Mouse (Mus musculus) stomach, postnatal 0 days (tissue): ENCODE results near the gene Spats2l. TPM values are rescaled to one million over a fixed set of nuclear protein-coding genes. Genes with fewer than 3 reads are reported as not detected.
A peak's percentile ranks its signal among the peaks of the same experiment; 100 is the strongest.

Experiments
- ATAC-seq: fragments of 200-750 bp; cut with Nextera tagmentation; 2 replicates; pipeline ENCODE4 v1.8.0; 2017; ENCODE audit not compliant: low FRiP score, low TSS enrichment
- DNase-seq: peaks from one replicate; pipeline ENCODE4 v3.0.0-alpha.2; 2016; ENCODE audit warnings: low spot score
- H3K27ac ChIP-seq: fragments of 300-500 bp; sonication (generic); replicated peaks from 2 replicates; pipeline ENCODE4 v1.5.1; 2014; ENCODE audit warnings: mild to moderate bottlenecking, control low read depth
- H3K27me3 ChIP-seq: fragments of 300-500 bp; sonication (generic); 2 replicates; pipeline ENCODE4 v1.6.1; 2014; ENCODE audit warnings: low read length; ENCODE audit not compliant: control insufficient read depth, insufficient read depth
- H3K36me3 ChIP-seq: fragments of 300-500 bp; sonication (generic); 2 replicates; pipeline ENCODE4 v1.6.1; 2014; ENCODE audit warnings: low read length, mixed read lengths; ENCODE audit not compliant: control insufficient read depth, insufficient read depth
- H3K4me1 ChIP-seq: fragments of 300-500 bp; sonication (generic); replicated peaks from 2 replicates; pipeline ENCODE4 v1.6.1; 2014; ENCODE audit warnings: antibody characterized with exemption; ENCODE audit not compliant: control insufficient read depth, insufficient read depth
- H3K4me2 ChIP-seq: fragments of 300-500 bp; sonication (generic); replicated peaks from 2 replicates; pipeline ENCODE4 v1.6.1; 2014; ENCODE audit warnings: low read depth, mild to moderate bottlenecking, control low read depth, moderate library complexity
- H3K4me3 ChIP-seq: fragments of 300-500 bp; sonication (generic); 2 replicates; pipeline ENCODE4 v1.5.1; 2014; ENCODE audit warnings: low read depth, low read length, control low read depth
- H3K9ac ChIP-seq: fragments of 300-500 bp; sonication (generic); 2 replicates; pipeline ENCODE4 v1.6.1; 2014; ENCODE audit warnings: mild to moderate bottlenecking, low read length, control low read depth, mixed read lengths
- H3K9me3 ChIP-seq: fragments of 300-500 bp; sonication (generic); 2 replicates; pipeline ENCODE4 v1.6.1; 2016; ENCODE audit warnings: low read length; ENCODE audit not compliant: control insufficient read depth
- CTCF ChIP-seq: IDR thresholded peaks from 2 replicates; pipeline ENCODE4 v1.5.1; 2016; ENCODE audit warnings: antibody characterized with exemption, low read depth, mild to moderate bottlenecking, moderate library complexity
- EP300 ChIP-seq: optimal IDR thresholded peaks from 2 replicates; pipeline ENCODE3; 2016; ENCODE audit warnings: antibody characterized with exemption
- WGBS: fragments of 180-500 bp; shearing (Covaris S2); extraction: QIAGEN DNeasy Blood & Tissue Kit; methylation state at CpG from one replicate; pipeline ENCODE4 v1.1.7; 2014; 5-methylcytosine and 5-hydroxymethylcytosine counted together
- polyA plus RNA-seq: library from polyadenylated mRNA; unstranded; fragments of >200 nt; fragmentation: Nextera tagmentation; extraction: Ambion mirVana; gene quantifications from 2 replicates; pipeline ENCODE4 v1.2.1, GENCODE M21; 2015

Spats2l gene
- polyA plus RNA-seq, 1 experiment from 2014 or later: 73.8 TPM

- WGBS: 44% methylated on average over 15 of the region's 15 CpGs
- peaks cover 8% of the 10 kb centered on the region for H3K4me1 ChIP-seq
- no peak overlapping the region for H3K9ac ChIP-seq
- ATAC-seq (no peak), DNase-seq (no peak)
- H3K4me3 ChIP-seq: no peak overlapping the region
- no peaks in the 10 kb centered on the region for H3K36me3 ChIP-seq
- H3K9me3 ChIP-seq: no peaks in the 10 kb centered on the region
- H3K27ac ChIP-seq: 0 out of 2 replicates have a peak overlapping the region, but pooled peaks have one; percentile 8
- H3K27me3 ChIP-seq: no peaks in the 10 kb centered on the region
- H3K4me2 ChIP-seq: no peak overlapping the region; the same call in 1 of the 2 replicates
- TF ChIP-seq EP300 (no peak), CTCF (no peak)
Observed at GRCm38 (mm10) chr1:57846856-57847698, 73.1 kb downstream of the Spats2l start.

- Histone ChIP-seq H3K27ac (no peak overlapping the region), H3K4me1 (peaks cover 8% of the 10 kb centered on the region), H3K4me2 (no peak overlapping the region), H3K9me3 (no peaks in the 10 kb centered on the region), H3K27me3 (no peaks in the 10 kb centered on the region), H3K4me3 (no peak overlapping the region), H3K36me3 (no peaks in the 10 kb centered on the region), H3K9ac (no peak overlapping the region)
- 81% methylated on average over 4 of the region's 4 CpGs for WGBS
- no peak for ATAC-seq
- no peak for TF ChIP-seq EP300
- no peak for TF ChIP-seq CTCF
- DNase-seq: no peak
Observed at GRCm38 (mm10) chr1:57849087-57849486, 75.1 kb downstream of the Spats2l start.

- no peak overlapping the region for H3K9ac ChIP-seq
- no peak overlapping the region for H3K4me3 ChIP-seq
- 45% methylated on average over 3 of the region's 3 CpGs for WGBS
- no peaks in the 10 kb centered on the region for H3K9me3 ChIP-seq
- H3K27ac ChIP-seq: no peak overlapping the region
- H3K36me3 ChIP-seq: no peaks in the 10 kb centered on the region
- peak; percentile 33; the same call in 1 of the 2 replicates for ATAC-seq
- TF ChIP-seq CTCF (no peak), EP300 (no peak)
- DNase-seq: peak; percentile 43
- H3K4me1 ChIP-seq: peaks cover 8% of the 10 kb centered on the region
- peak overlapping the region; percentile 42 for H3K4me2 ChIP-seq
- no peaks in the 10 kb centered on the region for H3K27me3 ChIP-seq
Observed at GRCm38 (mm10) chr1:57849916-57850315, 76.0 kb downstream of the Spats2l start.

- WGBS: 81% methylated on average over 6 of the region's 6 CpGs
- Histone ChIP-seq H3K4me1 (peaks cover 6% of the 10 kb centered on the region), H3K4me3 (no peak overlapping the region), H3K4me2 (peak overlapping the region; percentile 40; the same call in 1 of the 2 replicates), H3K9me3 (no peaks in the 10 kb centered on the region), H3K36me3 (no peaks in the 10 kb centered on the region), H3K27me3 (no peaks in the 10 kb centered on the region), H3K9ac (no peak overlapping the region), H3K27ac (peak overlapping the region; percentile 72)
- DNase-seq (no peak), ATAC-seq (no peak)
- TF ChIP-seq EP300 (no peak), CTCF (peak; percentile 5; the same call in 1 of the 2 replicates)
Observed at GRCm38 (mm10) chr1:57851871-57852270, 77.9 kb downstream of the Spats2l start.

- Histone ChIP-seq H3K27ac (peak overlapping the region; percentile 72), H3K4me1 (peaks cover 2% of the 10 kb centered on the region; the same call in 1 of the 2 replicates), H3K9ac (no peak overlapping the region), H3K36me3 (no peaks in the 10 kb centered on the region), H3K27me3 (no peaks in the 10 kb centered on the region), H3K4me3 (0 out of 2 replicates have a peak overlapping the region, but pooled peaks have one; percentile 12), H3K4me2 (peak overlapping the region; percentile 40), H3K9me3 (no peaks in the 10 kb centered on the region)
- WGBS: 31% methylated on average over 12 of the region's 12 CpGs
- ATAC-seq (peak; percentile 86), DNase-seq (peak; percentile 42)
- TF ChIP-seq EP300 (no peak), CTCF (no peak)
Observed at GRCm38 (mm10) chr1:57852562-57853271, 78.8 kb downstream of the Spats2l start.
